Mouse (Mus musculus) liver, postnatal 0 days (tissue): Measurements from ENCODE around the gene Cradd. TPM values are rescaled to one million over a fixed set of nuclear protein-coding genes. Genes with fewer than 3 reads are reported as not detected.

Experiments used
- ATAC-seq: fragments of 200-750 bp; cut with Nextera tagmentation; 2 replicates; pipeline ENCODE4 v1.8.0; 2017; ENCODE audit warnings: mild to moderate bottlenecking, moderate library complexity
- DNase-seq: peaks from one replicate; pipeline ENCODE4 v3.0.0-alpha.2; 2016
- H3K27ac ChIP-seq: fragments of 300-500 bp; sonication (generic); 2 replicates; pipeline ENCODE4 v1.5.1; 2014; ENCODE audit warnings: antibody characterized with exemption, moderate library complexity, mild to moderate bottlenecking, low read depth
- H3K27me3 ChIP-seq: fragments of 300-500 bp; sonication (generic); 2 replicates; pipeline ENCODE4 v1.6.1; 2014; ENCODE audit warnings: low read length, control low read depth, mixed read lengths; ENCODE audit not compliant: insufficient read depth
- H3K36me3 ChIP-seq: fragments of 300-500 bp; sonication (generic); replicated peaks from 2 replicates; pipeline ENCODE4 v1.6.1; 2014; ENCODE audit warnings: mild to moderate bottlenecking, control low read depth, low read length, moderate library complexity, mixed read lengths; ENCODE audit not compliant: insufficient read depth
- H3K4me1 ChIP-seq: fragments of 300-500 bp; sonication (generic); 2 replicates; pipeline ENCODE4 v1.6.1; 2014; ENCODE audit warnings: antibody characterized with exemption, mild to moderate bottlenecking, control low read depth; ENCODE audit not compliant: insufficient read depth
- H3K4me2 ChIP-seq: fragments of 300-500 bp; sonication (generic); 2 replicates; pipeline ENCODE4 v1.6.1; 2014; ENCODE audit warnings: low read depth, mild to moderate bottlenecking, low read length, moderate library complexity, mixed read lengths
- H3K4me3 ChIP-seq: fragments of 300-500 bp; sonication (generic); 2 replicates; pipeline ENCODE4 v1.5.1; 2014; ENCODE audit warnings: low read depth, low read length
- H3K9ac ChIP-seq: fragments of 300-500 bp; sonication (generic); replicated peaks from 2 replicates; pipeline ENCODE4 v1.6.1; 2014; ENCODE audit warnings: mild to moderate bottlenecking, moderate library complexity
- H3K9me3 ChIP-seq: fragments of 300-500 bp; sonication (generic); 2 replicates; pipeline ENCODE4 v1.6.1; 2016; ENCODE audit warnings: mild to moderate bottlenecking, control low read depth, low read length, mixed read lengths
- CTCF ChIP-seq: sonication (generic); IDR thresholded peaks from 2 replicates; pipeline ENCODE4 v1.5.1; 2016; ENCODE audit warnings: antibody characterized with exemption, low read depth
- EP300 ChIP-seq: IDR thresholded peaks from 2 replicates; pipeline ENCODE4 v1.6.1; 2016; ENCODE audit warnings: antibody characterized with exemption, low read depth, mild to moderate bottlenecking
- WGBS: fragments of 180-500 bp; shearing (Covaris S2); extraction: QIAGEN DNeasy Blood & Tissue Kit; methylation state at CpG from one replicate; pipeline ENCODE4 v1.1.7; 2014; ENCODE audit not compliant: insufficient replicate concordance; 5-methylcytosine and 5-hydroxymethylcytosine counted together
- polyA plus RNA-seq: library from polyadenylated mRNA; unstranded; fragments of >200 nt; fragmentation: Nextera tagmentation; extraction: Ambion mirVana; gene quantifications from 2 replicates; pipeline ENCODE4 v1.2.1, GENCODE M21; 2015

The Cradd gene
- polyA plus RNA-seq, 1 experiment from 2014 or later, result 6.5 TPM

GRCm38 (mm10) chr10:95159675-95160256, 164.2 kb downstream of the Cradd start:
- H3K9me3 ChIP-seq, result no peaks in the 10 kb centered on the region
- ATAC-seq, result no peak
- TF ChIP-seq EP300, result no peak
- TF ChIP-seq CTCF, result no peak
- no peaks in the 10 kb centered on the region for H3K36me3 ChIP-seq
- H3K9ac ChIP-seq, result no peak overlapping the region
- H3K27ac ChIP-seq, result no peak overlapping the region
- no peak for DNase-seq
- H3K27me3 ChIP-seq, result no peaks in the 10 kb centered on the region
- H3K4me2 ChIP-seq, result no peak overlapping the region
- H3K4me3 ChIP-seq, result no peak overlapping the region
- 56% methylated on average over 9 of the region's 9 CpGs for WGBS
- no peaks in the 10 kb centered on the region for H3K4me1 ChIP-seq

- Histone ChIP-seq H3K9me3 (no peaks in the 10 kb centered on the region), H3K27me3 (no peaks in the 10 kb centered on the region), H3K4me3 (no peak overlapping the region), H3K4me2 (no peak overlapping the region), H3K4me1 (peaks cover 6% of the 10 kb centered on the region; the same call in 1 of the 2 replicates), H3K36me3 (no peaks in the 10 kb centered on the region), H3K9ac (no peak overlapping the region), H3K27ac (no peak overlapping the region)
- ATAC-seq (no peak), DNase-seq (no peak)
- 71% methylated on average over 7 of the region's 7 CpGs for WGBS
- peak; percentile 44 for TF ChIP-seq CTCF
- no peak for TF ChIP-seq EP300
These were observed 167.5 kb downstream of the Cradd start for GRCm38 (mm10) chr10:95156410-95156809.

- ATAC-seq, result no peak
- no peak for DNase-seq
- TF ChIP-seq EP300, result no peak
- no peak for TF ChIP-seq CTCF
- peaks cover 6% of the 10 kb centered on the region; the same call in 1 of the 2 replicates for H3K4me1 ChIP-seq
- H3K9ac ChIP-seq, result no peak overlapping the region
- no peaks in the 10 kb centered on the region for H3K27me3 ChIP-seq
- WGBS, result 53% methylated on average over 1 of the region's 1 CpGs
- no peak overlapping the region for H3K27ac ChIP-seq
- no peak overlapping the region for H3K4me2 ChIP-seq
- no peaks in the 10 kb centered on the region for H3K36me3 ChIP-seq
- H3K4me3 ChIP-seq, result no peak overlapping the region
- no peaks in the 10 kb centered on the region for H3K9me3 ChIP-seq
These were observed 169.3 kb downstream of the Cradd start for GRCm38 (mm10) chr10:95154675-95155074.

- Histone ChIP-seq H3K4me2 (no peak overlapping the region), H3K9ac (no peak overlapping the region), H3K4me3 (no peak overlapping the region), H3K9me3 (no peaks in the 10 kb centered on the region), H3K27ac (no peak overlapping the region), H3K4me1 (peaks cover 6% of the 10 kb centered on the region; the same call in 1 of the 2 replicates), H3K36me3 (no peaks in the 10 kb centered on the region), H3K27me3 (no peaks in the 10 kb centered on the region)
- TF ChIP-seq EP300, result no peak
- no peak for TF ChIP-seq CTCF
- ATAC-seq (no peak), DNase-seq (no peak)
- WGBS, result 69% methylated on average over 7 of the region's 7 CpGs
These were observed 170.7 kb downstream of the Cradd start for GRCm38 (mm10) chr10:95153224-95153623.

- ATAC-seq, result no peak
- Histone ChIP-seq H3K4me3 (no peak overlapping the region), H3K27me3 (no peaks in the 10 kb centered on the region), H3K9ac (no peak overlapping the region), H3K9me3 (no peaks in the 10 kb centered on the region), H3K27ac (0 out of 2 replicates have a peak overlapping the region, but pooled peaks have one; percentile 11), H3K4me1 (peaks cover 8% of the 10 kb centered on the region; the same call in 1 of the 2 replicates), H3K36me3 (no peaks in the 10 kb centered on the region), H3K4me2 (no peak overlapping the region)
- 62% methylated on average over 9 of the region's 9 CpGs for WGBS
- TF ChIP-seq CTCF (no peak), EP300 (no peak)
- DNase-seq, result no peak
These were observed 171.4 kb downstream of the Cradd start for GRCm38 (mm10) chr10:95152503-95152989.

GRCm38 (mm10) chr10:95151012-95151768, 172.7 kb downstream of the Cradd start:
- Histone ChIP-seq H3K27ac (no peak overlapping the region), H3K4me2 (no peak overlapping the region), H3K36me3 (no peaks in the 10 kb centered on the region), H3K9ac (no peak overlapping the region), H3K27me3 (no peaks in the 10 kb centered on the region), H3K4me3 (no peak overlapping the region), H3K9me3 (no peaks in the 10 kb centered on the region), H3K4me1 (peaks cover 21% of the 10 kb centered on the region)
- DNase-seq, result no peak
- 71% methylated on average over 6 of the region's 6 CpGs for WGBS
- TF ChIP-seq CTCF, result no peak
- no peak for TF ChIP-seq EP300
- peak; percentile 76 for ATAC-seq
